Mouse (Mus musculus) heart, postnatal 14 days (tissue): ENCODE data around the gene Kctd21. TPM values are rescaled to one million over a fixed set of nuclear protein-coding genes. Genes with fewer than 3 reads are reported as not detected.
A peak's percentile ranks its signal among the peaks of the same experiment; 100 is the strongest.

Experiments
- DNase-seq, 2 experiments: peaks; one replicate each; pipeline ENCODE4 v3.0.0; 2021 to 2022
- intact Hi-C: fragments of 180-260 bp; cut with DNase I; formaldehyde crosslinking; loops from one replicate; pipeline ENCODE4 v1.15.1; 2025
- long read RNA-seq, 2 experiments: library from polyadenylated mRNA; stranded (forward); transcript quantifications; one replicate each; pipeline ENCODE4 v2.0.0; 2021
- total RNA-seq, 2 experiments: library from RNA; stranded (reverse); gene quantifications; 2 replicates each; pipeline ENCODE4 v1.2.3; 2021

The Kctd21 gene
- total RNA-seq, result 1 to 10 TPM; 3.0 to 3.3 TPM
- long read RNA-seq, experiment 1, partial matches to known transcripts, result 2 of 4 reads
- long read RNA-seq, experiment 1, other reads (novel, unspliced or antisense), result 1 of 4 reads
- long read RNA-seq, experiment 2, partial matches to known transcripts, result 0 of 2 reads
- long read RNA-seq, experiment 2, other reads (novel, unspliced or antisense), result 1 of 2 reads

DNA sequence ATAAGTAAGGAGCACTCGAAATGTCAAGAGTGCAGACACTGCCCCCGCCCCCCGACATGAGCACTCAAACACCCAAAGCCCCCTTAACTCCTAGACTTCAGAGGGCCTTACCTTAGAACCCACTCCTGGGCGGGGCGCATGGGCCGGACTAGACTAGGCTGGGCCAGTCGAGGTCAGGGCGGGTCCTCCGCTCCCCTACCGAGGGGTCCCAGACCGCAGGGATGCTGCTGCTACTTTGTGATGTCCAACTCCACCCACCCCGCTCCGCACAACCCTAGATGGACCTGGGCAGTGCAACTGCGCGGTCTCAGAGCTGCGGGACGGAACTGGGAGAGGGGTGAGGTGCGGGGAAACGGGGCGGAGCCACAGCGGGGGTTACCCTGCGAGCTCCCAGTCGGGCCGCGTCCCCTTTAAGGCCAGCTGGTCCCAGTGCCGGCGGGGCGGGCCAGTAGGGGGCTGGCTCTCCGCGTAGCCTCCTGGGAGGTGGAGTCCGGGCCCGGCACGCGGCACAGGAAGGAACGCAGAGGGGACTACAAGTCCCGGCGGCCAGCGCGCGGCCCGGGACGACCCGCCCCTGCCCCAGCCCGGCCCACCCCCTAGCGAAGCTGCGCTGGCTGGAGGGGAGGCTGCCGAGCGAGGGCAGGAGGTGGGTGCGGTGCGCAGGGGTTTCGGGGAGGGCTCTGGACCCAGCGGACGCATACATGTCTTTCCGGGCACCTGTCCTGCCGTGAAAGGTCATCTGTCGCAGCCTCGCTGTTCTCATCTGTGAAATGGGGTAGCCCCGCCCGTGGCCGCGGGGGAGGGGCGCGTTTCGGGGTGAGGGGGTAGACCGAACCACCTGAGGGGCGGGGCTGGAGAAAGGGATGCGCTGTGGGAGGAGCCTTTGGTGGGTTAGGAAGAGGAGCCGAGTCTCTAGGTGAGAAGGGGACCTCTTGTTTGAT lies at the start of gene Kctd21, which contains the start of gene Usp35:
Kctd21 (plus strand) TSS at position 602 of the 941 bp plus-strand sequence.
Usp35 (minus strand) TSS at position 295 of the 941 bp plus-strand sequence.
- intact Hi-C loops, result no loop called here
- peak; percentile 96 to 97 for DNase-seq

DNA sequence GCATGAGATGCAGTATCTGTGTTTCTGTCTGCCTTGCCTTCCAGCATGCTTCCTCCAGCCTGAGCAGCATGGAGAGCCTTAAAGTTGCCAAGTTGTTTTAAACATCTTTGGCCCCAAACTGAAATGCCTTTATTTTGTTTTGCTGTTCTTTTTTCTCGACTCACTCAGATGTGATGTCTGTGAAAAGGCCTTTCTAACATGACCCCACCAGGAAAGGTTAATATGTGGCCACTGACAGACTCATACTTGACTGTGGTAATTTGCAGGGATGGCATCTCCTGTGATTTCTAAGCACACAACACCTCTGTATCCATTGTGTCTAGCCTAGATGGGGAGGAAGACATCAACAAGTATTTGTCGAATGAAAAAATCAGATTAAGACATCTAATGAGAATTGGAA lies 35.1 kb upstream of the Kctd21 start:
- intact Hi-C loops, result loop anchor here (1.0 kb wide), 3 partner anchors 31 to 327 kb away; no protein-coding TSS in a partner anchor
- DNase-seq, result no peak

GRCm38 (mm10) chr7:97297466-97297865 lies 34.7 kb upstream of the Kctd21 start:
- intact Hi-C loops, result loop anchor here (1.0 kb wide), 3 partner anchors 31 to 327 kb away; no protein-coding TSS in a partner anchor

GRCm38 (mm10) chr7:97298279-97298678 lies 33.8 kb upstream of the Kctd21 start:
- intact Hi-C loops, result no loop called here
- no peak for DNase-seq

More at GRCm38 (mm10) chr7:97297466-97297865, 34.7 kb upstream of the Kctd21 start:
- peak; percentile 65 to 81 for DNase-seq

- no peak for DNase-seq
- intact Hi-C loops, result no loop called here
These were observed 33.2 kb upstream of the Kctd21 start for GRCm38 (mm10) chr7:97298943-97299342.

DNA sequence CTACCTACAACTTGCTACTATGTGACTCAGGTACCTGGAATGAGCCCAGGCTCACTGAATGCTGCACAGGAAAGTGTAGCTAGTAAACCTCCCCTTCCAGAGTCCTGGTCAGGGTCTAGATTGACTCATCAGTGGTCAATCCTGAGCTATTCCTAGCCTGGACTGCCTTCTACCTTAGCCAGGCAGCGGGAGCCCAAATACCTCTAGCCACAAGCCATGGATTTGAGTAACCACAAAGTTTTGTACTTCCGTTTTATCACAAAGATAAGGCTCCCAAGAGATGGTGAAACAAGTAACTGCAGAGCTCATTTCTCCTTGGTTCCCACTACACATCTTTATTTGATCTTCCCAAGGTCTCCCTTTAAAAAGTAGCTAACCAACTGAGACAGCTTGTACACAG lies 31.2 kb upstream of the Kctd21 start:
- intact Hi-C loops, result no loop called here
- DNase-seq, result no peak

- intact Hi-C loops, result no loop called here
- DNase-seq, result no peak
These were observed 30.8 kb upstream of the Kctd21 start for GRCm38 (mm10) chr7:97301321-97301720.

DNA sequence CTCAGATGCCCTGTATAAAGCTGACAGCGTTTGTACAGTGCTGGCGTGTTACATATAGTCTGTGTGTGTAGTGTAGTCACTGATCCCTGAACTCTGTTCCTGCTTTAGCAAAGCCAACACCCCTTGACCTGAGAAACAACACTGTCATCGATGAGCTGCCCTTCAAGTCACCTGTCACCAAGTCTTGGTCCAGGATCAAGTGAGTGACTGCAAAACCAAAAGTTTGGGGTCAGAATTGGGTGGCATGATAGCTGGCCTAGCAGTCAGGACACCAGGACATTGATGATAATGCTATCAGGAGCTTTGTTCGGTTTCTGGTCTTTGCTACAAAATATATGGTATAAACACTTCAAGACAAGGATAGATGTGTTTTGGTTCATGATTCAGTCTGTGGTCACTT lies 29.9 kb upstream of the Kctd21 start:
- DNase-seq, result no peak
- intact Hi-C loops, result no loop called here

DNA sequence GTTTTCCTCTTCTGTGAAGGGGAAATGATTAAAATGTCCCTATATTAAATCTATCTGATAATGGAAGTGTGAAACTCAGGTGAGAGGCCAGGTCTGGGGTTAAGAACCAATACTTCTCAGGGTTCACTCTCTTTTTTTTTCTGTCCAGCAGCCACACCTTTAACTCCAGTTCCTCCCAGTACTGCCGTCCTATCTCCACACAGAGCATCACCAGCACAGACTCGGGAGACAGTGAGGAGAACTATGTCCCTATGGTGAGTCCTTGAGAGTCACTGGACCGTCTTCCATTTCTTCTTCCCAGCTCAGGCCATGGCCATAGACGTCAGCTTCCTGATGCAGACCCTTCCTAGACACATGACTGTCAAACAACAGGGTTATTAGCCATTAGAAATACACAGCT lies 29.3 kb upstream of the Kctd21 start:
- no peak for DNase-seq
- intact Hi-C loops, result no loop called here

GRCm38 (mm10) chr7:97303614-97304013 lies 28.5 kb upstream of the Kctd21 start:
- DNase-seq, result peak in 1 of 2 experiments; percentile 0
- intact Hi-C loops, result no loop called here

DNA sequence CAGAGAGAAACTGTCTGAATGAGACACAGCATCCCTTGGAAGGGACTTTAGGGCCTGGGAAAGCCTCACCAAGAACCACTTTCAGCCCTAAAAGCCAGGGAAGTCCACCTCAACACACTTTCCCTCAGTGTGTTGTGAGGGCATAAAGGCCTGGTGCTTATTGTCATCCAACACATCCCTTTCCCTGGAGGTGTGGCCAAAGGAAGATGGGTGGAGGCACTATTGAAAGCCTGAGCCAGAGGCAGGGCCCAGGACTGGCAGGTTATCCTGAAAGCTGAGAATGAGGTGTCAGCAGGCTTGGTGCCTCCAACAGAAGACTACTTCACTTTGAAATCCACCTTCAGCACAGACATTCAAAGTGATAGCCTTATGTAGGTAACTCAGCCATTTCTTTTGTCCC lies 27.7 kb upstream of the Kctd21 start:
- peak in 1 of 2 experiments; percentile 16 for DNase-seq
- intact Hi-C loops, result no loop called here

DNA sequence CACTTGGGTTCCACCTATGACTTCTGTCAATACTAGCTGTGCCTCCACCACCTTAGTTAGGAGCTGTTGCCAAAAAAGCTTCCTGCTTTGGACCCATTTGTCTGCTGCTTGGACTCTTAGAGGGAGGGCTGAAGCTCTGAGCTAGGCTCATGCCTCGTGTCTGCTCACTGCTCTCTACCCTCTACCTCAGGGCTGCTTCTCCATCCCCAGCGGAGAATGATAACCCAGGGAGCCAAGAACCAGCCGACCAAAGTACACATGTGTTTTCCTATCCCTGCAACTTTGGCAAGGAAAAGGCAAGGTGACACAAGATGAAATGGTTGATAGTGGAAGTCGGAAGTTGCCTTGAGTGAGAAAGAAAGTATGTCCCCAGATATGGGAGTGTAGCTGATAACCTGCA lies 26.9 kb upstream of the Kctd21 start:
- DNase-seq, result peak in 1 of 2 experiments; percentile 0
- intact Hi-C loops, result no loop called here

GRCm38 (mm10) chr7:97306813-97307212 lies 25.3 kb upstream of the Kctd21 start:
- peak in 1 of 2 experiments; percentile 0 for DNase-seq
- intact Hi-C loops, result no loop called here

DNA sequence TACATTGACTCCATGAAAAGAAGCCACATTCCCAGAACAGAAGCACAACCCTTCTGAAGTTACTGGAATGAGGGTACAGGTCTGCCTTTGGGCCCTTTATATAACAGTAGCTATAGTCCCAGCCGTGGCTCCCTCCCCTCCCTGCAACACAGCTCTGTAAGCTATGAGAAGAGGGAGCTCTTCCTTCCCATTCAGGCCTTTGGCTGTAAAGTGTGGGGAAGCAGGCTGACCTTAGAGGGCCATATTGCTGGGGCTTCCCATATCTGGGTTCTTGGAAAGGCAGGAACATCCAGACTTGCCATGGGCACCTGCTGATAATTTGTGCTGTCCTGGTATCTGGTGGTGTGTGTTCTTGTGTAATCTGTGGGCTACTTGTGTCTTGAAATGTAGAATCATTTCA lies 24.6 kb upstream of the Kctd21 start:
- intact Hi-C loops, result no loop called here
- peak; percentile 0 for DNase-seq

DNA sequence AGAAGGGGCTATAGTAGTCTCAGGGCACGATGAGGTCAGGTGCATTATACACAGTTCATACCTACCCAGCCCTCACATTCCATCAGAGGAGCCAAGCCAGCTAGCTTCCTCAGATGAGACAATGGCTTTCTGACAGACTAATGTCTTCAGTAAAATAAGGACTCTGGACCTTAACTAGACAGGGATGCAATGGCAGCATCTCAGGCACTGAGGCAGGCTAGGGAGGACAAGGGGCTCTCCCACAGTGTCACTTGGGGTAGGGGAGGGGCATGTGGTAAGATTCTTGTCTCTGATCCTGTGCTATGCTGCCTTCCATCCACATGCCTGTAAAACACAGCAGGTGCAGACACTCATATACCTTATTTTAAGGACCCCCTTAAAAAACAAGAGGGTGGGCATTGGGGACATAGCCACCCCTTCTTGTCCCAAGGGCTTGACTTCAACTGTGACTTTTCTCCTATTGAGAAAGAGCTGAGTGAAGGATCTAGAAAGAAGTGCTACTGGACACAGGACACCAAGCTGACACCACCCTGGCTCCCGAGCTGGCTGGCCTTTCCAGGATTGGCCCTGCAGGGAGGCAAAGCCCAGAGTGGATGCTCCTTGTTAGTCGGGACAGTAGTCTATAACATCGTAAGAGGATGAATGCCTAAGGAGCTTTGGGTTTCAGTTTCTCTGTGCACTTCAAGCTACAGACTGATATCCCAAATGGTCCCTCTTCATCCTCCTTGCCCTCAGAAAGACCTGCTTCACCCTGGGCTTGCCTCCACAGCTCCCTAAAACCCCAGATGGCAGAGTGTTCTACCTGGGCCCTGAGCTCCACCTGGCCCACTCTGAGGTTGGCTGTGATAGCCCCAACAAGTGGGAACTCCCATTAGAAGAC lies 22.4 kb upstream of the Kctd21 start:
- intact Hi-C loops, result no loop called here
- DNase-seq, result no peak

DNA sequence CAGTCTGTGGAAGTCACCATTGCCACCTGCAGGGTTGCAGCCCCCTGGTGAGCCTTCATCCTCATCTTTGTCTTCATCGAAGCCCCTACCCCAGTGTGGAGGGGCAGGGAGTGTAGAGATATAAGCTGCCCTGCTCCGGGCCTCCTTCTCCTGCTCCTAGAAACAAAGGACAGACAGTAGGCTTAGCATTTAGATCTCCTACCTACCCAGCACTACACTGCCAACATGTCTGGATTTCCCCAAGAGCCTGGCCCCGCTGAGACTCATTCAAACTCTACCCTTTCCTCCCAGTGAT lies 21.8 kb upstream of the Kctd21 start:
- intact Hi-C loops, result no loop called here
- DNase-seq, result no peak

- DNase-seq, result no peak
- intact Hi-C loops, result no loop called here
These were observed 20.5 kb upstream of the Kctd21 start for GRCm38 (mm10) chr7:97311620-97312019.

DNA sequence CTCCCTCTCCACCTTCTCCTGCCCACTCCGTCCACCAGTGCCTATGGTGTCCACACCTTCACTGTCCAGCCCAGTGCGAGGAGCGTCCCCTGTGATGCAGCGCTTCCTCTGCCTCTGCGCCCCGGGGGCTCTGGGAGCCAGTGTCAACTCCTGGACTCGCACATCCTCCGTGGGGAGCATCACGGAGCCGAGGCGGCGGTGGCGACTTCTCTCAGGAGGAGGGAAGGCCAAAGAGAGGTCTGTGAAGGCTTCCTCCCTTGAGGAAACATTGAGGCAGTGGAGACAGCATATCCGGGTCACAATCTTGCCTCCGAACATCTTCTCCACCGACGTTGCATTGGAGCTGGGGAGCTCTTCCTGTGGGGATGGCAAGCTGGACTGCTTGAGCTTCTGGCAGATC lies 19.9 kb upstream of the Kctd21 start:
- no peak for DNase-seq
- intact Hi-C loops, result no loop called here

- no peak for DNase-seq
- intact Hi-C loops, result no loop called here
These were observed 19.3 kb upstream of the Kctd21 start for GRCm38 (mm10) chr7:97312856-97313255.

GRCm38 (mm10) chr7:97313364-97313995 lies 18.6 kb upstream of the Kctd21 start:
- DNase-seq, result no peak
- intact Hi-C loops, result no loop called here
